Mouse (Mus musculus) myocyte (in vitro differentiated cells): ENCODE data around the gene 1700016D06Rik.

Experiments used
- CEBPB ChIP-seq: IDR thresholded peaks from 2 replicates; pipeline ENCODE4 v1.6.1; 2011; ENCODE audit warnings: mild to moderate bottlenecking, moderate library complexity; ENCODE audit not compliant: poor library complexity, insufficient read depth, severe bottlenecking
- POLR2A ChIP-seq: IDR thresholded peaks from one replicate; pipeline ENCODE4 v1.6.1; 2011; ENCODE audit warnings: low read depth, mild to moderate bottlenecking, control low read depth, moderate library complexity; ENCODE audit not compliant: insufficient read length
- TCF3 ChIP-seq: IDR thresholded peaks from one replicate; pipeline ENCODE4 v1.6.1; 2011; ENCODE audit warnings: low read depth, control low read depth; ENCODE audit not compliant: insufficient read length

DNA sequence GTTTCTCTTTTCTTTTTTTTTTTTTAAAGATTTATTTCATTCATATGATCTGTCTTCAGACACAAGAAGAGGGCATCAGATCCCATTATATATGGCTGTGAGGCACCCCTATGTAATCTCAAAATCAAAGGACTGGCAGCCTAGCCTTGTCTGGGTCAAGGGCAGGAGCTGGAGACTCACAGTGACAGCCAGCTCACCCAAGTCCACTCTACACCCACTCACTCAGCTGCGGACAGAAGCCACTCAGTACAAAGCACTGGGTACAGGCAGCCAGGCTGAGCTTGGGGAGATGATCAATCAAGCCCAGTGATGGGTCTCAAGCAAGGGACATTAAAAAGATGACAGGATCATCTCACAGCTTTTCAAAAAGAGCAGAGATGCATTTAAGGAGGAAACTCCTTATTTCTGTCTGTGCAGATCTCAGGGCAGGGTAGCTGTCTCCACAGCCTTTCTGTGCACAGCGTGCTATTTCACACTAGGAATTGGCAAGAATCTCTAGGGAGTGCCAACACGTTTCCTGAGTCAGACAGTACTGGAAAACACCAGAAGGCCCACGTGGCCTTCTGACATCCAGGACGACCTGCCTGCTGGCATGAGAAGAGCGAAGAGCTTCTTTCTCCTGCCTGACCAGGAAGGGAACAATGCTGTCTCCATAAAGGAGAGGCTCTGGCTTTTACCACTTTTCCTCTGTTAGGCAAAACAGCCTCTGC, 86.6 kb downstream of the 1700016D06Rik start:
- TF ChIP-seq TCF3 (no peak), CEBPB (no peak), POLR2A (no peak)
